Mouse (Mus musculus) gastrocnemius, adult 18-20 months (tissue): ENCODE data around the gene Jtb. TPM values are rescaled to one million over a fixed set of nuclear protein-coding genes. Genes with fewer than 3 reads are reported as not detected.

Source experiments
- DNase-seq: peaks from one replicate; pipeline ENCODE4 v3.0.0; 2021; ENCODE audit warnings: low spot score
- long read RNA-seq, 2 experiments: library from polyadenylated mRNA; stranded (forward); transcript quantifications; one replicate each; pipeline ENCODE4 v2.0.0; 2021
- total RNA-seq, 2 experiments: library from RNA; stranded (reverse); gene quantifications; 2 replicates each; pipeline ENCODE4 v1.2.3; 2021

Jtb gene
- total RNA-seq: 10 to 100 TPM; 73.7 to 75.0 TPM
- long read RNA-seq, experiment 1, transcript Jtb-201 (5 exons, 1,101 nt): major isoform, 107 of 112 reads
- long read RNA-seq, experiment 1, partial matches to known transcripts: 1 of 112 reads
- long read RNA-seq, experiment 1, other reads (novel, unspliced or antisense): 4 of 112 reads
- long read RNA-seq, experiment 2, transcript Jtb-201 (5 exons, 1,101 nt): major isoform, 88 of 94 reads
- long read RNA-seq, experiment 2, partial matches to known transcripts: 1 of 94 reads
- long read RNA-seq, experiment 2, other reads (novel, unspliced or antisense): 5 of 94 reads

DNA sequence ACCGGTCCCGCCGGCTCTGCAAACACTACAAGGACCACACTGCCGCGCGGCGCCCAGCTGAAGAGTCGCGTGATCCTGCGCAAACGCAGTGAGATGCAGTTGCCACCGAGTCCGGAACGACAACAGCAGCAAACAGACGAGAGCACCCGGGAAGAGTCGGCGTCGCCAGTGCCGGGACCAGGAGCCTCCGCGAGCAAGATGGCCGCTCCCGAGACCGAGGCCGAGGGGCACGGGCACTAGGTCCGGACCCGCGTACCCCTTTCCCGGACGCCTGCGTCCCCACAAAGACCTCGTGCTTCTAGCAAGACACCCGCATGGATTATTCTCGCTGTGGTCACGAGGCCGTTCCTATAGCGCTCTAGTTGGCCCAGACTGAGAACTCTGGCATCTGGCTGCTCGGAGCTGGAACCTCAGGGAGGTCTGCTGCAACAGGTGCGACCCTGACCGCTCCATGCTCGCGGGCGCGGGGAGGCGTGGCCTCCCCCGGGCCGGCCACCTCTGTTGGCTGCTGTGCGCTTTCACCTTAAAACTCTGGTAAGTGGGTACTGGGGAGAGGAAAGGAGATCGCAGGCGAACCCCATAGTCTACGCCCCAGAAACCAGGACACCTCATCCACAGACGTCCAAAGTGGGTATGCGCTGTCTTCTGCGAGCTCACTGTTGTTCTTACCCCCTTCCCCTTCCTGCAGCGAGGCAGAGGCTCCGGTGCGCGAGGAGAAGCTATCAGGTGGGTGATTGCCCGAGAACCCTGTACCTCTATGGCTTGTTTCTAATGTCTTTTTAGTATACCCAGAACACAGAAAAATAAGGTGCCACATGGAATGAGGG lies at the start of gene Jtb:
Jtb (plus strand) TSS at position 91 of the 827 bp plus-strand sequence.
- DNase-seq: peak; percentile 92

DNA sequence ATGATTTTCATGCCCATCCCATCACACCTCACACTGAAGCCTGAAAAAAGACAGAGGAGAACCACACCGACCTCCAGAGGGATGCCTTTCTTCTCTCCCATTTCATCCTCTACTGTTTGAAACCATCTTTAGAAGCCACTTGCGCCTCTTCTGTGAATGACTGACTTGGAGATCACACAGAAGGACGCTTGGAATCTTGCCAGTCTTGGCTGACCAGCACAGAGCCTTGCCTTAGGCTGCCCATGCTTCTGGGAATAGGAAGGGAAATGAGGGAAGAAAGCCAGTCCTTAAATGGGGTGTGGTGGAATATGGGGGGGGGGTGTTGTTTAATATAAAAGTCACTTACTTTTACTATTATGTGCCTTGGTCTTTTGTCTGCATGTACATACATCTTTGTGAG lies 47.8 kb upstream of the Jtb start:
- DNase-seq: no peak

DNA sequence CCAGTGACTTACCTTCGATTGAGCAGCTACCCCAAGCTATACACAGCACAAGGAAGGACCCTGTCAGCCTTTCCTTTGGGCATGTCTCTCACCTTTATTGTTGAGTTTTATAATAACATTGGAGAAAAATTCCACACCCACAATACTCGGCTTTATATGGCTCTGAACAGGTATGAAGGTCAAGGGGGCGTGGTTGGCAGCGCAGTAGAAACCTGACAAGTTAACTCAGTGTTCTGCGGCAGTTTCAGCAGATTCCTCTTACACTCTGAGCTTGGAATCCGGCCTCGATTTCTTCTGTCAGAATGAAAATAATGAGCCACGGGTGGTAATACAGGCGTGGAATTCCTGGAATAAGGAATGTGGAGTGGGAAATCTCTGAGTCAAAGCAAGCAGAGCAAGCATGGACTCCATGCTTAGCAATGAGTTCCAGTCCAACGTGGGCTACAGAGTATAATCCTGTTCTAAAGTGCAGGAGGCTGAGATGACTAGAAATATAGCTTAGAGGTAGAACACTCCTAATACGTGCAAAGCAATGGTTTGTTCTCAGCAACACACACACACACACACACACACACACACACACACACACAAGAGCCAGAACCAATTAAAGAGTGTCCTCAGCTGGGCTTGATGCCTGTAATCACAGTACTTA lies 40.4 kb upstream of the Jtb start:
- no peak for DNase-seq

DNA sequence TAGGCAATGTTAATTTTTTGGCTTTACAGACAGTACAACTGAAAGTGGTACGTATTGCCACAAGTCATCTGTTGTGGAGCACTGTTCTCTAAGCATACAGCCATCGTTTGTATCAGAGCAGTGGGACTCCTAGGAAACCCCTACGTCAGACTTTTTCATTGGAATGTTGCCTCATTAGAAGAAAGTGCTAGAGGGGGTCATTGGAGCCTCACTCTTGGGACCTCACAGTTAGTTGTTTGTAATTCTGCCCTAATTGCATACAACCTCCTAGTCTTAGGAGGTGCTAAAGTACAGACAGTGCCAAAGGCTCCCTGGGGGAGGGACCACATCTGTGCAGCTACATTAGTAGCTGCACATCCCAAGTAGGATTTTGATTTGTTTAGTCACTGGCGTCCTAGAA lies 36.6 kb upstream of the Jtb start:
- DNase-seq: no peak

DNA sequence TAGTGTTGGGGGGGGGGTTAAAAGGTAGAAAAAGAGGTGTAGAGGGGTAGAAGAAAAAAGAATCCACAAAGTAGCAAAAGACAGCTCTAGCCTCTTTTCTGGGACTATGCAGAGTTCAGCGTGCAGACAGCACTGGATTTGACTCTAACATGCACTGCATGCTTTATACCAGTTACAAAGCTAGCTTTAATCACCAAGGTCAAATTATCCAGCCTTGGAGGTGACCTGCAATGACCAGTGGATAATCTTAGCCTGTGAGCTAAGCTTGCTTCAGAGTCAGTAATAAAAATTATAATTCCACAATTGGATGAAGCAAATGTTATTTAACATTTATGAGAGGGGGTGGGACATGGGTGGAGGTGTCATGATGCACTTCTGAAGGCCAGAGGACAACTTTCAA lies 35.8 kb upstream of the Jtb start:
- DNase-seq: no peak

DNA sequence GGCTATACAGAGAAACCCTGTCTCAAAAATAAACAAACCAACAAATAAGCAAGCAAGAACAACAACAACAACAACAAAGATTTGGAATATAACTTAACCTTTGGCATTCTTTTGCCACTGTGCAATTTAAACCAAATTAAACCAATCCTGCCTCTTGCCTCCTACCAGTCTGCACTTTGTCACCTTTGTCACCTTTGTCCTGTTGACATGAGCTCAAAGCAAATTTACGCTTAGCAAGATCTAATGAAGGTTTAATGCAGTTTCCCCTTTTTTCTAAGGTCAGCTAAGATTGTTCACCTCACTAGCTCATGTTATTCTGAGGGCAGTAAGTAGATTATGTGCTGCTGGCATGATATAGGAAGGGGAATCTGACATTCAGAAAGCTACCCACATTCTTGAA lies 33.8 kb upstream of the Jtb start:
- DNase-seq: no peak

DNA sequence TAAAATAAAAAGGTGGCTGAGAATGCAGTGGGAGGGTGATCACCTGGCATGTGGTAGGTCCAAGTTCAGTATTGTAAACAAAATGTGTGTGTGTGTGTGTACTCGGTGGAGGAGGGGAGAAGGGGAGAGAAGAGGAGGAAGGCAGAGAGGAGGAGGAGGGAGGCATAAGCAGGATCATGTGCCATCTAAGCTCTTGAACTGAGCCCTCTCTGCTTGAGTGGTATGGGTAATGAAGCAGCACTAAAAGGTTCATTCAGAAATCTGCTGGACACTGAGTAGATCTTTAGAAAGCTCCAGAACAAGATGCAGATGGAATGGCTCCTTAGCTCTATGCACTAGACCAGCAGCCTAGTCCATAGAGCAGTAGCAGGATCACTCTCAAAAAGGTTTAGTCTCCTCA lies 28.5 kb upstream of the Jtb start:
- DNase-seq: no peak

DNA sequence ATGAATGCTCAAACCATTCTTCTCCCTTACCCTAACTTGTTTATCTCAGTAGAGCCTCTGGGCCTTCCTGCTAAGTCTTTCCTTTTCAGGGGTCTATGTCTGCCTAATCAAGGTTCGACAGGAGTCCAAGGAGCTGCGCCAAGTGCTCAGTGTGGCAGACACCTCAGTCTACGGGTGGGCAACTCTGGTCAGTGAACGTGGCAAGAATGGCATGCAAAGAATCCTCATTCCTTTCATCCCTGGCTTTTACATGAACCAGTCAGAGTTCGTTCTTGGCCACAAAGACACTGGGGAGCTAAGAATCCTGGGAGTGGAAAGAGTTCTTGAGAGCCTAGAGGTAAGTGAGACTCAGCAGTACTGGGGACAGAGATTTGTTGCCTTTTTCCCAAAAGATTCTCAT lies 27.8 kb upstream of the Jtb start:
- DNase-seq: no peak

DNA sequence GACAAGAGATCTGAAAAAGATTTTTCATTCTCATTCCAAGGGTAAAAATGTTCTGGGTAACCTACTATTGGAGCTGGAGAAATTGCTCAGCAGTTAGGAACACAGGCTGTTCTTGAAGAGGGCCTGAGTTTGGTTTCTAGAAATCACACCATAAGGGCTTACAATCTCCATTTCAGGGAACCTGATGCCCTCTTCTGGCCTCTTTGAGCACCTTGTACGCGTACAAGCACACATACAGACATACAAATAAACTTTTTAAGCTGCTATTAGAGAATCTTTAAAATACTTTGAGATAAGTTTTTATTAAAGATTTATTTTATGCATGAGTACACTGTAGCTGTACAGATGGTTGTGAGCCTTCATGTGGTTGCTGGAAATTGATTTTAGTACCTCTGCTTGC lies 26.8 kb upstream of the Jtb start:
- DNase-seq: no peak

DNA sequence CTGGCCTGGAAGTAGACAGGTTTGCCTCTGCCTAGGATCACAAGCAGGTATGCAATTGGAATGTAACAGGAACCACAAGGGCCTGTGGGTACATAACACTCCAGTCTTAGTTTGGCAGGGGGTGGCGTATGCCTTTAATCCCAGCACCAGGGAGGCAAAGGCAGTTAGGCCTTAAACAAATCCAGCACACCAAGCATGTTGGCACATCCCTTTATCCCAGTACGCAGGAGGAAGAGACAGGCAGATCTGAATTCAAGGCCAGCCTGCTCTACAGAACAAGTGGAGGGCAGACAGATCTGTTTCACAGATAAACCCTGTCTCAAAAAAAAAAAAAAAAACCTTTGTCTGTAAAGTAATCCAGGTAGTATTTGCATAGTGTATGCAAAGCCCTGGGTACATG lies 22.7 kb upstream of the Jtb start:
- DNase-seq: no peak

DNA sequence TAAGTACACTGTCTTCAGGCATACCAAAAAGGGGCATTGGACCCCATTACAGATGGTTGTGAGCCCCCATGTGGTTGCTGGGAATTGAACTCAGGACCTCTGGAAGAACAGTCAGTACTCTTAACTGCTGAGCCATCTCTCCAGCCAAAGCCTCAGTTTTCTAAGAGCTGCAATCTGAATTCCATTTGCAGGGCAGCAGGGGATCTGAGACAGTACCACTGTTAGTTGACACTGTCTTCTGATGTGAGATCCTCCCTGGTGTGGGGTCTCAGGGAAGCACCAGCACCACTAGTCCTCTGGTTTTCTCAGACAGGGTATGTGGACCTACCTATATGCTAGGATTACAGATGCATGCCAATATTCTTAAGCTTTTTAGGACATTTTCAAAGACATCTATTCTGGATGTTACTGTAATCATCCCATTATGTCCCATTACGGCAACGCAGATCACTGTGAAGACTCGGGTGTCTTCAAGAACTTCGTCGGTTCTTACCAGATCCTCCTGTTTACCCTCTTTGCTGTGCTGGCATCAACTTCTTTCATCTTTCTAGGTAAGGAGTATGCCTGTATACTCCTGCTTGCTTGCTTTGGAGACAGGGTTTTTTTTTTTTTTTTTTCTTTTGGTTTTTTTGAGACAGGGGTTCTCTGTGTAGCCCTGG lies 21.4 kb upstream of the Jtb start:
- no peak for DNase-seq

DNA sequence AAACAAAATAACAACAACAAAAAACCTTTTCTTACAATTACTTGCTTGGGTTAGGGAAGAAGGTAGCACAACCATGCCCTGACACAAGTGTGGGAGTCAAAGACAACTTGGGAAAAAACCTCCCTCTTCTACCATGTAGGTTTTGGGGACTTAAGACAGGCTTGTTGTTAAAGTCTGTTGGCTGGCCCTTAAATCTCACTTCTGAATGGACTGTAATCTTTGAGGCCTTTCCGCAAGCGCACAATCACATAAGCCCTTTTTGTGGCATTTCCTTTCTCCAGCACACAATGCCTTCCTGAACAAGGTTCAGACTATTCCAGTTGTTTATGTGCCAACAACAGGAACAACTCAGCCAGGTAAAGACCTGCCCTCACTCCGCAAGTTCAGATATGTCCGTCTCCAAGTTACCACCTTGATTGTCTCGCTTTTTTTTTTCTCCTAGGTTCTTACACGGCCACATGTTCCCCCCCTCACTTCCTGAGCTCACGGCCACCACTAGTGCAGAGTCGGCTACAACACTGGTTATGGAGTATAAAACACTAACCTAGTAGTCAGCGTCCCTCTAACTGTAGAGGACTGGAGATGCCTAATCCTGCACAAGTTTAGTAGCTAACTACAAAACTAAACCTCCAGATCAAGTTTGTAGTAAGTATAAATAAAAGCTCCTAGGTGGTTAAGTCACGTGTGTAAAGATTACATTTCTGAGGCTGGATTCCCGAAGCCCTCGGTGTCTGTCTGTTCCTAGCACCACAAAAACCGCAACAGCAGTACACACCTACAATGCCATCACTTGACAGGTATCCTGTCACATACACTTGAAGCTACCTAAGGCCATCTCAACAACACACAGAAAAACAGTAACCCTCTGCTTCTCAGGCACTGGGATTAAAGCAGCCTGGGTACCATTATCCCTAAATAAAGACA lies 19.7 kb upstream of the Jtb start:
- no peak for DNase-seq

DNA sequence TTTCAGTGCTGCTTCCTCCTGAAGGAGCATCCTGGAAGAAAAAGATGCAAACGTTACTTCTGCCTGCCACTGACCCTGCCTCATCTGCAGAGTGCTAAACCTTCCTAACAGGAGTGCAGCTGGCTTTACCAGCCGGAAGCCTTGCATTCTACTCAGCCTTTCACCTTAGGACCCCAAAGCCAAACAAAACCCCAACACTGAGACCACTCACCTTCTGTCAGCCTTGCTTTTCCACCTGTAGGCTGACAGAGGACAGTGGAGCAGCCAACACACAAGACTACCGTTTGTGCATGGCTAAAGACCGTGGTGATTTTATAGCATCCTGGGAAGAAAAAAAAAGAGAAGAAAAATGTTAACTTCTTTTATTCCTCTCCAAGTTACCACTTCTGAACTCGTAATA lies 18.7 kb upstream of the Jtb start:
- no peak for DNase-seq

DNA sequence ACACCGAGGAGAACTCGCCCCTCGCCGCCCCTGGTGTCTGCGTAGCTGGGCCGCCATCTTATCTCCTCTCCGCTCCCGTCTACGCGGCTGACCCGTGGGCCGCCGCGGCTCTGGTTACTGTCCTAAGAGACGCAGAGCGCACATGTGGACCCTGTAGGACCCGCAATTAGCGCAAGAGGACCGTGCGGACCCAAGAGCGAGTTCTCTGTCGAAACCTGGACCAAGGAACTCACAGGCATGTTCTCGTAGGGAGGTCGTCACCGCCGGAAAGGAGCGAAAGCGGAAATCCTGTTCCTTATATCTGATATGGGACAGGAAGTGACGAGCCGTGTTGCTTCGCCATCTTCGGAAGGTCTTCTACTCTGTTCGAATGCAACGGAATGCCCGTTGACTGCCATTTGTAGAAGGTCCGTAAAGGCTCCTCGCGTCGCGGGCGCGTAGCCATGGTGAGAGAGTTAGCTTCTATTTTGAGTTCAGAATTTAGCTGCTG lies 18.0 kb upstream of the Jtb start, which contains the start of the genes Rps27 and Rab13:
Rps27 (minus strand) TSS at position 275 of the 490 bp plus-strand sequence.
Rab13 (plus strand) TSS at position 319 of the 490 bp plus-strand sequence.
- DNase-seq: peak; percentile 94

DNA sequence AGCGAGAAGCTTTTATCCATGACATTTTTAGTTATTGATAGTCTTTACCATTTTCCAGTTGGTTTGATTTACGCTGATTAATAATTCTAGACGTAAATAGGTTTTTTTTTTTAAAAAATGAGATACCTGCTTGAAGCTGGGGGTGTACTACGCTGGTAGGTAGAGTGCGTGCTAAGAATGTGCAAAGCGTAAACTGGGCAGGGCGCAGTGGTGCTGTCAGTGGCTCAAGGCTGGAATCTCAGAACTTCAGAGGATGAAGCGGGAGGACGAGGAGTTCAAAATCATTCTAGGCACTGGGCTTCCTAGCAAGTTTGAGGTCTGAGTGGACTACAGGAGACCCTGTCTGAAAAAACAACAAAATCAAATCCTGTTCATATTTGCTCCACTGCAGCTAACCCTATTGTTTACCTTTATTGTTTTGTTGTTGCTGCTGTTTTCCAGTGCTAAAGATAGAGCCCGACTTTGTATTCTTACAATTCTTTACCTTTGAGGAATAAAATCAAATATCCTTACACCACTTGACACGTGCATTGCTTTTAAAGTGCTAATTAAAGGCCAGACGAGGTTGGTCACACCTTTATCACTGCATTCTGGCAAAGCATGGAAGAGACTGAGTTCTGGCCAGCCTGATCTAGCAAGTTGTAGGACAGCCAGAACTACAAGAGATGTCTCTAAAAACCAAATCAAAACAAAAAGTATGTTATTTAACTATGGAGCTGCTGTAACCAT lies 17.3 kb upstream of the Jtb start:
- DNase-seq: no peak

DNA sequence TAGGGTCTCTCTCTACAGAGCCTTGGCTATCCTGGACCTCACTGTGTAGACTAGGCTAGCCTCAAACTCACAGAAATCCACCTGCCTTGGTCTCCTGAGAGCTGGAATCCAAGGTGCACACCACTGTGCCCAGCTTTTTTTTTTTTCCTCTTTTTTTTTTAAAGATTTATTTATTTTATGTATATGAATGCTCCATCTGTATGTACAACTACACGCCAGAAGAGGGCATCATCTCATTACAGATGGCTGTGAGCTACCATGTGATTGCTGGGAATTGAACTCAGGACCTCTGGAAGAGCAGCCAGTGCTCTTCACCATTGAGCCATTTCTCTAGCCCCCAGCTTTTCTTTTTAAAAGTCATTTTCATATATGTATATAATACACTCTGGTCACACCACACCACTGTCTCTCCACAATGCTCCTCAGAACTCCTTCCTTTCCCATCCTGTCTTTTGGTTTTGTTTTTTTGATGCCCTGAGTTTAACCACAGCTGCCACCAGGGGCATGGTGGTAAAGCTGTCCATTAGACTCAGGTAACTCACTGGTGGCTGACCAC lies 15.5 kb upstream of the Jtb start:
- no peak for DNase-seq

DNA sequence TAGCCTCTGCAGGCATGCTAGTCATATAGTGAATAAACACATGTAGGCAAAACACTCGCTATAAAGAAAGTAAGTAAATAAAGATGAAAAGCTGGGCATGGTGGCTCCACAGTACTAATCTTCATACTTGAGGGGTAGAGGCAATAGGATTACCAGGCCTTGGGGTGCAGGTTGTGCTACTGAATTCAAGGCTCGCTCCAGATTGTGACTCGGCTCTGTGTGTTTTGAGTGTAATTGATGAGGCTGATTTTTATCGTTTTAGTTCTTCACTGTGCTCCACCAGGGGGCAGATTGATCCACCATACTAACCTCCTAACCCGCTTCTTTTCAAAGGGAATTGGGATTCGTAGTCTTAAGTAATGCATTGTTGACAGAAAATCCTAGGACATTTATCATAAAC lies 11.3 kb upstream of the Jtb start:
- DNase-seq: peak; percentile 52

DNA sequence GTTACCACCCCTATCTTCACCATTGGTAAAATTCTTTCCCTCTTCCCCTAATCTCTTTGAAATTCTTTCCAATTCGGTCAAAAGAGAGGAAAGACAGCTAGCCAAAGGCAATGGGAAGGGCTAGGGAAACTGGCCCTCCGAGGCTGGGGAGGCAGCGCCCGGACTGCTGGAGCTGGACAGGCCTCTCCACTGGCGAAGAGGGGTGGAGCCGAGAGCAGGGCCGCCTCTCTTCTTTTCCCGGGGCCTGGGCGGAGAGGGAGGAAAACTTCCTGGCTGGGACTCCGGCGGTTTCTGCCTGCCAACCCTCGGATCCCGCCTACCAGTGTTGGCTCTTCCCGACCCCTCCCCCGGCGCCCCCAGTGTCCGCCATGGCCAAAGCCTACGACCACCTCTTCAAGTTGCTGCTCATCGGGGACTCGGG lies 10.9 kb upstream of the Jtb start:
- DNase-seq: peak; percentile 86

DNA sequence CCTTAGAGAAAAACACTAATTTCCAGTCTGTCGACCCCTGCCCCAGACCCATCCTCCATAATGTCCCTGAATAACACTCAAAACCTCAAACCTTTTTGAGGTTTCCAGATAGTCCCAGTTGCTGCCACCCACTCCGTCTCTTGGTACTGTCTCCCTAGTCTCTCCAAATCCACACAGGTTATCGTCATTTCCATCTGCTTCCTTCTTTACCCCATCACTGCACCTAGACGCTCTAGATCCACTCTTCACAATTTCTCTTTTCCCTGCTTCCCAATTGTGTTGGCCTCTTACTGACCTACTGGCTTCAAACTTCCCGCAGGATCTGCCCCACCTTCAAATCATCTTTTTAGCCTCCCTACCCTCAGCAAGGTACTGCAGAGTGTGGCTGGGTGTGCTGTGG lies 10.3 kb upstream of the Jtb start:
- no peak for DNase-seq

DNA sequence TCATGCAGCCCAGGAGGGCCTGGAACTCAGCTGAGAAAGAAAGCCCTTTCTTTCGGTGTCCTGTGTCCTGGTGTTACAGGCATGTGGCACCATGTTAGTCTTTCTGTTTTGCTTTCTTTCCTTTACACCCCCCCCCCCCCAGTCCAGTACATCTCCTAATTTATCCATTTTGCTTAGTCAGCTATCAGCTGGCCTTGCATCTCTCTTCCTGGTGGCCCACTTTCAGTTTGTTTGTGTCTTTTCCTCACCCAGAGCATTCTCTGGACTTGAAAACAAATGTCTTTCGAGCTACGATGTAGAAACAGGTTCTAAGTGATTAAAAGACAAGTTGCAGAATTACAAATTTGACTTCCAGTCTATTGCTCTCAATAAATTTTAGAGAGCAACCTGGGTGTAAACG lies 8.9 kb upstream of the Jtb start:
- no peak for DNase-seq
